Mouse (Mus musculus) hindbrain, embryonic 16.5 days (tissue): Measurements from ENCODE around the gene Meis2. TPM values are rescaled to one million over a fixed set of nuclear protein-coding genes. Genes with fewer than 3 reads are reported as not detected.
A peak's percentile ranks its signal among the peaks of the same experiment; 100 is the strongest.

Experiments used
- ATAC-seq: fragments of 200-750 bp; cut with Nextera tagmentation; 2 replicates; pipeline ENCODE4 v1.8.0; 2017; ENCODE audit warnings: moderate TSS enrichment, moderate library complexity
- H3K27ac ChIP-seq: fragments of 300-500 bp; sonication (generic); 2 replicates; pipeline ENCODE4 v1.5.1; 2014; ENCODE audit warnings: low read depth, mild to moderate bottlenecking, control low read depth, low read length, moderate library complexity
- H3K27me3 ChIP-seq: fragments of 300-500 bp; sonication (generic); replicated peaks from 2 replicates; pipeline ENCODE4 v1.6.1; 2014; ENCODE audit warnings: low read length; ENCODE audit not compliant: control insufficient read depth, insufficient read depth
- H3K36me3 ChIP-seq: fragments of 300-500 bp; sonication (generic); 2 replicates; pipeline ENCODE4 v1.6.1; 2014; ENCODE audit warnings: mild to moderate bottlenecking, low read length, moderate library complexity, mixed read lengths; ENCODE audit not compliant: control insufficient read depth, insufficient read depth
- H3K4me1 ChIP-seq: fragments of 300-500 bp; sonication (generic); 2 replicates; pipeline ENCODE4 v1.6.1; 2014; ENCODE audit warnings: low read depth, low read length; ENCODE audit not compliant: control insufficient read depth, insufficient read depth
- H3K4me2 ChIP-seq: fragments of 300-500 bp; sonication (generic); 2 replicates; pipeline ENCODE4 v1.6.1; 2014; ENCODE audit warnings: mild to moderate bottlenecking, low read length, control low read depth, moderate library complexity
- H3K4me3 ChIP-seq: fragments of 300-500 bp; sonication (generic); 2 replicates; pipeline ENCODE4 v1.5.1; 2014; ENCODE audit warnings: mild to moderate bottlenecking, low read length, control low read depth, moderate library complexity
- H3K9ac ChIP-seq: fragments of 300-500 bp; sonication (generic); 2 replicates; pipeline ENCODE4 v1.6.1; 2014; ENCODE audit warnings: low read depth, mild to moderate bottlenecking, control low read depth, low read length, moderate library complexity
- H3K9me3 ChIP-seq: fragments of 300-500 bp; sonication (generic); 2 replicates; pipeline ENCODE4 v1.6.1; 2014; ENCODE audit warnings: mild to moderate bottlenecking, low read length, moderate library complexity; ENCODE audit not compliant: control insufficient read depth
- WGBS: fragments of 180-500 bp; shearing (Covaris S2); extraction: QIAGEN DNeasy Blood & Tissue Kit; methylation state at CpG from one replicate; pipeline ENCODE4 v1.1.7; 2014; 5-methylcytosine and 5-hydroxymethylcytosine counted together
- polyA plus RNA-seq: library from polyadenylated mRNA; unstranded; fragments of >200 nt; fragmentation: Nextera tagmentation; extraction: Ambion mirVana; gene quantifications from 2 replicates; pipeline ENCODE4 v1.2.1, GENCODE M21; 2015

Meis2 gene
- polyA plus RNA-seq, 1 experiment from 2014 or later: 128 TPM

- no peaks in the 10 kb centered on the region for H3K9me3 ChIP-seq
- peak overlapping the region; percentile 1 for H3K9ac ChIP-seq
- 23% methylated on average over 3 of the region's 3 CpGs for WGBS
- H3K4me2 ChIP-seq: peak overlapping the region; percentile 64
- peak overlapping the region; percentile 42; the same call in 1 of the 2 replicates for H3K27ac ChIP-seq
- peak overlapping the region; percentile 59 for H3K4me3 ChIP-seq
- ATAC-seq: no peak
- H3K4me1 ChIP-seq: no peaks in the 10 kb centered on the region; the same call in none of the 2 replicates
- no peaks in the 10 kb centered on the region for H3K36me3 ChIP-seq
- no peaks in the 10 kb centered on the region for H3K27me3 ChIP-seq
These were observed 6.6 kb downstream of the Meis2 start for GRCm38 (mm10) chr2:116059066-116059465.

GRCm38 (mm10) chr2:116058511-116058910, 7.1 kb downstream of the Meis2 start:
- Histone ChIP-seq H3K9ac (peak overlapping the region; percentile 1; the same call in 1 of the 2 replicates), H3K27ac (peak overlapping the region; percentile 1; the same call in 1 of the 2 replicates), H3K27me3 (no peaks in the 10 kb centered on the region), H3K4me1 (no peaks in the 10 kb centered on the region; the same call in none of the 2 replicates), H3K36me3 (no peaks in the 10 kb centered on the region), H3K4me2 (peak overlapping the region; percentile 64), H3K9me3 (no peaks in the 10 kb centered on the region), H3K4me3 (peak overlapping the region; percentile 59)
- ATAC-seq: no peak
- WGBS: 39% methylated on average over 9 of the region's 9 CpGs

- WGBS: 57% methylated on average over 7 of the region's 7 CpGs
- peaks cover 9% of the 10 kb centered on the region for H3K4me1 ChIP-seq
- H3K9ac ChIP-seq: peak overlapping the region; percentile 48; the same call in 1 of the 2 replicates
- H3K9me3 ChIP-seq: no peaks in the 10 kb centered on the region
- H3K27me3 ChIP-seq: no peaks in the 10 kb centered on the region
- no peak for ATAC-seq
- H3K4me3 ChIP-seq: peak overlapping the region; percentile 59
- H3K36me3 ChIP-seq: no peaks in the 10 kb centered on the region
- H3K27ac ChIP-seq: peak overlapping the region; percentile 46; the same call in 1 of the 2 replicates
- peak overlapping the region; percentile 64 for H3K4me2 ChIP-seq
These were observed 8.8 kb downstream of the Meis2 start for GRCm38 (mm10) chr2:116056826-116057225.

GRCm38 (mm10) chr2:116055686-116056620, 9.7 kb downstream of the Meis2 start:
- ATAC-seq: no peak
- 38% methylated on average over 13 of the region's 13 CpGs for WGBS
- H3K4me1 ChIP-seq: peaks cover 9% of the 10 kb centered on the region

GRCm38 (mm10) chr2:116053931-116054330, 11.7 kb downstream of the Meis2 start:
- H3K27ac ChIP-seq: no peak overlapping the region
- peaks cover 9% of the 10 kb centered on the region; the same call in 1 of the 2 replicates for H3K4me1 ChIP-seq
- ATAC-seq: no peak

More at GRCm38 (mm10) chr2:116055686-116056620, 9.7 kb downstream of the Meis2 start:
- H3K9ac ChIP-seq: peak overlapping the region; percentile 57
- H3K4me3 ChIP-seq: peak overlapping the region; percentile 59
- peak overlapping the region; percentile 64 for H3K4me2 ChIP-seq
- no peaks in the 10 kb centered on the region for H3K9me3 ChIP-seq
- H3K27me3 ChIP-seq: no peaks in the 10 kb centered on the region
- H3K27ac ChIP-seq: peak overlapping the region; percentile 72
- H3K36me3 ChIP-seq: no peaks in the 10 kb centered on the region

GRCm38 (mm10) chr2:116052688-116053421, 12.8 kb downstream of the Meis2 start:
- no peak for ATAC-seq
- no peaks in the 10 kb centered on the region for H3K9me3 ChIP-seq
- peak overlapping the region; percentile 51 for H3K4me2 ChIP-seq
- H3K36me3 ChIP-seq: no peaks in the 10 kb centered on the region; the same call in 1 of the 2 replicates
- H3K4me1 ChIP-seq: peaks cover 9% of the 10 kb centered on the region; the same call in 1 of the 2 replicates
- H3K27ac ChIP-seq: peak overlapping the region; percentile 59
- no peaks in the 10 kb centered on the region for H3K27me3 ChIP-seq
- H3K9ac ChIP-seq: peak overlapping the region; percentile 7; the same call in 1 of the 2 replicates
- H3K4me3 ChIP-seq: peak overlapping the region; percentile 28

More at GRCm38 (mm10) chr2:116053931-116054330, 11.7 kb downstream of the Meis2 start:
- Histone ChIP-seq H3K27me3 (no peaks in the 10 kb centered on the region), H3K4me3 (peak overlapping the region; percentile 1), H3K9ac (no peak overlapping the region), H3K9me3 (no peaks in the 10 kb centered on the region), H3K36me3 (no peaks in the 10 kb centered on the region), H3K4me2 (peak overlapping the region; percentile 32)
- 56% methylated on average over 5 of the region's 5 CpGs for whole genome bisulfite sequencing

- WGBS: 22% methylated on average over 9 of the region's 9 CpGs
- peak; percentile 60; the same call in 1 of the 2 replicates for ATAC-seq
These were observed 13.6 kb downstream of the Meis2 start for GRCm38 (mm10) chr2:116051906-116052614.

GRCm38 (mm10) chr2:116049710-116050109, 15.9 kb downstream of the Meis2 start:
- H3K4me1 ChIP-seq: peaks cover 12% of the 10 kb centered on the region
- peak overlapping the region; percentile 37 for H3K4me2 ChIP-seq
- no peaks in the 10 kb centered on the region for H3K9me3 ChIP-seq
- 80% methylated on average over 9 of the region's 9 CpGs for WGBS
- H3K4me3 ChIP-seq: no peak overlapping the region
- H3K27ac ChIP-seq: no peak overlapping the region
- no peaks in the 10 kb centered on the region for H3K27me3 ChIP-seq
- no peak overlapping the region for H3K9ac ChIP-seq
- H3K36me3 ChIP-seq: no peaks in the 10 kb centered on the region; the same call in 1 of the 2 replicates
- ATAC-seq: no peak

More at GRCm38 (mm10) chr2:116051906-116052614, 13.6 kb downstream of the Meis2 start:
- peak overlapping the region; percentile 51 for H3K4me2 ChIP-seq
- H3K9ac ChIP-seq: peak overlapping the region; percentile 35; the same call in 1 of the 2 replicates
- H3K36me3 ChIP-seq: no peaks in the 10 kb centered on the region; the same call in 1 of the 2 replicates
- H3K9me3 ChIP-seq: no peaks in the 10 kb centered on the region
- peak overlapping the region; percentile 59 for H3K27ac ChIP-seq
- H3K4me3 ChIP-seq: peak overlapping the region; percentile 28
- H3K27me3 ChIP-seq: no peaks in the 10 kb centered on the region
- H3K4me1 ChIP-seq: peaks cover 9% of the 10 kb centered on the region; the same call in 1 of the 2 replicates
